Mouse (Mus musculus) G1E (cell line): ENCODE data around the gene Dok7. TPM values are rescaled to one million over a fixed set of nuclear protein-coding genes. Genes with fewer than 3 reads are reported as not detected.

Experiments used
- ATAC-seq: 2 replicates; pipeline ENCODE4 v1.8.0; 2016; ENCODE audit warnings: mild to moderate bottlenecking; ENCODE audit not compliant: insufficient number of reproducible peaks, poor library complexity, low FRiP score, severe bottlenecking; ENCODE audit errors: extremely low read depth
- DNase-seq: peaks from one replicate; pipeline ENCODE4 v3.0.0; 2012; ENCODE audit warnings: low spot score
- H3K27me3 ChIP-seq: 2 replicates; pipeline ENCODE4 v1.6.1; 2012; ENCODE audit warnings: mild to moderate bottlenecking, low read length, inconsistent platforms; ENCODE audit not compliant: insufficient read depth
- H3K36me3 ChIP-seq: replicated peaks from 2 replicates; pipeline ENCODE3; 2012; ENCODE audit warnings: mild to moderate bottlenecking, inconsistent platforms
- H3K4me1 ChIP-seq: 2 replicates; pipeline ENCODE4 v1.6.1; 2012; ENCODE audit warnings: low read depth, low read length, inconsistent platforms, mixed read lengths; ENCODE audit not compliant: insufficient read depth
- H3K4me3 ChIP-seq: 2 replicates; pipeline ENCODE4 v1.5.1; 2012; ENCODE audit warnings: low read depth, mild to moderate bottlenecking, inconsistent platforms, low read length, moderate library complexity, mixed read lengths
- H3K9me3 ChIP-seq: replicated peaks from 2 replicates; pipeline ENCODE4 v1.6.1; 2012; ENCODE audit warnings: inconsistent platforms
- CTCF ChIP-seq: IDR thresholded peaks from 2 replicates; pipeline ENCODE4 v1.5.1; 2012; ENCODE audit warnings: low read depth, low read length, inconsistent platforms, mixed read lengths
- GATA1 ChIP-seq: IDR thresholded peaks from 2 replicates; pipeline ENCODE4 v1.6.1; 2012; ENCODE audit warnings: borderline replicate concordance, low read length, inconsistent platforms, mixed read lengths
- GATA2 ChIP-seq: IDR thresholded peaks from 2 replicates; pipeline ENCODE4 v1.6.1; 2012; ENCODE audit warnings: low read depth, low read length, inconsistent platforms, borderline replicate concordance
- POLR2AphosphoS5 ChIP-seq: IDR thresholded peaks from 2 replicates; pipeline ENCODE4 v1.6.1; 2012; ENCODE audit warnings: low read depth, low read length, inconsistent platforms; ENCODE audit not compliant: insufficient replicate concordance
- TAL1 ChIP-seq: conservative IDR thresholded peaks from 2 replicates; pipeline ENCODE4 v1.6.1; 2012; ENCODE audit warnings: low read depth, low read length, inconsistent platforms, mixed read lengths
- polyA plus RNA-seq: library from polyadenylated mRNA; stranded (reverse); fragments of >175 nt; gene quantifications from 2 replicates; pipeline ENCODE4 v1.2.3, GENCODE M21; 2012
- total RNA-seq, 2 experiments: library from RNA; stranded (forward) in 1 of 2; stranded (reverse) in 1 of 2; fragments of 200-1000 nt in 1 of 2; fragments of >200 nt in 1 of 2; fragmentation: Nextera tagmentation in 1 of 2; gene quantifications; 2 replicates each; pipeline ENCODE4 v1.2.3; 2014 to 2017

Dok7 gene
- total and polyA plus RNA-seq, 3 experiments: not detected

- peaks cover 3% of the 10 kb centered on the region; the same call in 1 of the 2 replicates for H3K4me1 ChIP-seq
- H3K9me3 ChIP-seq: no peaks in the 10 kb centered on the region
- H3K4me3 ChIP-seq: no peak overlapping the region
- no peak for TF ChIP-seq GATA2
- no peak for TF ChIP-seq POLR2AphosphoS5
- TF ChIP-seq TAL1: no peak
- TF ChIP-seq CTCF: no peak
- no peak for TF ChIP-seq GATA1
- H3K36me3 ChIP-seq: peaks cover 4% of the 10 kb centered on the region
- no peak for DNase-seq
- no peak for ATAC-seq
- H3K27me3 ChIP-seq: peaks cover 37% of the 10 kb centered on the region
Observed at GRCm38 (mm10) chr5:35084913-35085312, 28.3 kb downstream of the Dok7 start.

- no peaks in the 10 kb centered on the region for H3K9me3 ChIP-seq
- TF ChIP-seq GATA1 (no peak), GATA2 (no peak), TAL1 (no peak), CTCF (peak; percentile 64), POLR2AphosphoS5 (no peak)
- H3K36me3 ChIP-seq: peaks cover 44% of the 10 kb centered on the region
- H3K27me3 ChIP-seq: peaks cover 25% of the 10 kb centered on the region
- DNase-seq: peak; percentile 48
- ATAC-seq: peak; percentile 28; the same call in 1 of the 2 replicates
- peaks cover 3% of the 10 kb centered on the region; the same call in 1 of the 2 replicates for H3K4me1 ChIP-seq
- no peak overlapping the region for H3K4me3 ChIP-seq
Observed at GRCm38 (mm10) chr5:35088785-35089613, 32.4 kb downstream of the Dok7 start.

GRCm38 (mm10) chr5:35089614-35089963 is 33.0 kb downstream of the Dok7 start:
- no peaks in the 10 kb centered on the region for H3K9me3 ChIP-seq
- peaks cover 48% of the 10 kb centered on the region for H3K36me3 ChIP-seq
- H3K4me3 ChIP-seq: no peak overlapping the region
- TF ChIP-seq GATA1 (no peak), GATA2 (no peak), TAL1 (no peak), POLR2AphosphoS5 (no peak), CTCF (no peak)
- H3K27me3 ChIP-seq: peaks cover 23% of the 10 kb centered on the region; the same call in 1 of the 2 replicates
- DNase-seq (no peak), ATAC-seq (no peak)
- peaks cover 3% of the 10 kb centered on the region; the same call in 1 of the 2 replicates for H3K4me1 ChIP-seq

DNA sequence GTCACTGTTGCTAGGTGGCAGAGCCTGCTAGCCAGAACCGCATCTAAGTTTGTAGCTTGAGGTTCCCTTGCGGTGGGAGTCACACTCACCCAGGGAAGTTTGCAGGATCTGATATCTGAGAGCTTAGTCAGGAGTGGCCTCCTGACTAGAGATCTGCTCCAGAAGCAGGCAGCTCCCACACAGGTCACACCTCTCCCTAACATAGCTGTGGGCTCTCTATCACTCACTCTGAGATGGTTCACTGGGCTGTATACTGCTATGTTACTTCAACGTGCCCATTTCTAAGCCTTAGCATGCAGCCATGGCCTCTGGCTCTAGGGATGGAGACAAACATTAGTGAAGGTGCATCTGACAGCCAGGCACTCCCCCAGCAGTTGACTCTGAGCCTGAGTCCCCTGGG is 35.1 kb downstream of the Dok7 start:
- Histone ChIP-seq H3K4me1 (peaks cover 3% of the 10 kb centered on the region; the same call in 1 of the 2 replicates), H3K4me3 (no peak overlapping the region), H3K9me3 (no peaks in the 10 kb centered on the region), H3K36me3 (peaks cover 69% of the 10 kb centered on the region), H3K27me3 (peaks cover 4% of the 10 kb centered on the region; the same call in 1 of the 2 replicates)
- ATAC-seq (no peak), DNase-seq (no peak)
- TF ChIP-seq GATA1: no peak
- TF ChIP-seq GATA2: no peak
- TF ChIP-seq CTCF: no peak
- TF ChIP-seq POLR2AphosphoS5: no peak

DNA sequence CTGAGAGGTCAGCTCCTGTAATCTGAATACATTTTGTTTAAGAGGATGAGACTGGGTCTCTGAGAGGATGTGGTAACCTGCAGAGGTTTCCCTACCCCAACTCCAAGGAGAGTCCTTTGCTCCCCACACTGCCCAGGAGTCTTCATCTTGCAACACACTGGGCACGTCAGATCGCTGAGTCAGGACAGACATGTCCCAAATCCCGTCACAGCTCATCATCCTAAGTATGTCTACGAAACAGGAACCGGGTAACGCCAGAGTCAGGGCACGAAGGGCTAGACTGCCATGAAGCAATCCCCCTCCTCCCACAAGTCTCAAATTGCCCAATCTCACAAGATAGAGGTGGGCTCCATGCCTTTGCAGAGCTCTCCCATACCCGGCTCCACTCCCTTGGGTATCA is 46.5 kb downstream of the Dok7 start:
- Histone ChIP-seq H3K36me3 (peaks cover 62% of the 10 kb centered on the region), H3K27me3 (peaks cover 15% of the 10 kb centered on the region), H3K4me3 (no peak overlapping the region), H3K9me3 (no peaks in the 10 kb centered on the region), H3K4me1 (peaks cover 21% of the 10 kb centered on the region)
- ATAC-seq (no peak), DNase-seq (no peak)
- TF ChIP-seq GATA2: no peak
- TF ChIP-seq TAL1: no peak
- no peak for TF ChIP-seq GATA1
- no peak for TF ChIP-seq POLR2AphosphoS5
- TF ChIP-seq CTCF: no peak

- Histone ChIP-seq H3K27me3 (peaks cover 18% of the 10 kb centered on the region), H3K9me3 (no peaks in the 10 kb centered on the region), H3K4me1 (peaks cover 21% of the 10 kb centered on the region), H3K36me3 (peaks cover 58% of the 10 kb centered on the region), H3K4me3 (no peak overlapping the region)
- no peak for TF ChIP-seq TAL1
- no peak for TF ChIP-seq GATA1
- no peak for TF ChIP-seq CTCF
- no peak for TF ChIP-seq POLR2AphosphoS5
- no peak for TF ChIP-seq GATA2
- no peak for DNase-seq
- no peak for ATAC-seq
Observed at GRCm38 (mm10) chr5:35103528-35103927, 47.0 kb downstream of the Dok7 start.
